Mouse (Mus musculus) gastrocnemius, postnatal 10 days (tissue): ENCODE measurements around the gene Adamtsl5. TPM values are rescaled to one million over a fixed set of nuclear protein-coding genes. Genes with fewer than 3 reads are reported as not detected.

Source experiments
- DNase-seq: peaks from one replicate; pipeline ENCODE4 v3.0.0; 2021; ENCODE audit warnings: mixed read lengths
- total RNA-seq, 2 experiments: library from RNA; stranded (reverse); gene quantifications; 2 replicates each; pipeline ENCODE4 v1.2.3; 2021

The Adamtsl5 gene
- total RNA-seq, 2 experiments from 2014 or later = 15.2 to 20.4 TPM

DNA sequence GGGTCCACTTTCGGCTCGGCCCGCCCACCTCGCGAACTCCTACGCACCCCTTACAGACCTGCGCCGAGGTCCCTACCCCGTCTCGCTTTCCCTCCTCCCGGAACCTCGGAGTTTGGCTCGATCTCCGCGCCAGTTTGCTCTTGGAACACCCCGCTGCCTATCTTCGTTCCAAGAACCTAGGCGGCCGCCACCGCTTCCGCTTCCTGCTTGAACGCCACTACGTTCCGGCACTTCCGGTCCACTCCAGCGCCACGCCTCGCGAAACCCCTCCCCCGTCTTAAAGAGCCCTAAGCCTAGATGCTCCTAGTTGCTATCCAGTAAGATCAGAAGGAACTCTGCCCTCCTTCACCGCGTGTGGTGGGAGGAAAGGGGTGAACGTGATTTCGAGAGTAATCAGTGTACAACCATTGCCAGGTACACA is 27.9 kb downstream of the Adamtsl5 start, which contains the start of gene 2310011J03Rik:
Gene 2310011J03Rik (minus strand): TSS at position 198 of the 421 bp plus-strand sequence.
- peak; percentile 90 for DNase-seq

DNA sequence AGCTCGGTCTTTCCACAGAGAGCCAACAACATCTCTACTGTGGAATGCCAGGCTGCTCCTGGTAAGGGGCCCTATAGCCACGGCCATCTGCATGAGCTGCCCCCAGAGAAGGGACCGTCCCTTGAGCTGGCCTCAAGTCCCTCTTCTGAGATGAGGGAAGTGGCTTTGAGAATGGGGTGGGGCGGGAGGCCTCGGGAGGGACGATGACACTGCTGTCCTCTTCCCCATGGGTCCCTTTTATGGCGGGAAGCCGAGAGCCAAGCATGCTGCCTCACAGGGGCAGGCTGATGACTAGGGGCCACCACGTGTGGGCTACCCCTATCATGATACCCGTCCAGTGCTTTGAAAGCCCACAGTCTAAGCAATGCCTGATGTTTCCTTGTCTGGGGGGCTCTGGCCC is 31.2 kb downstream of the Adamtsl5 start:
- no peak for DNase-seq

DNA sequence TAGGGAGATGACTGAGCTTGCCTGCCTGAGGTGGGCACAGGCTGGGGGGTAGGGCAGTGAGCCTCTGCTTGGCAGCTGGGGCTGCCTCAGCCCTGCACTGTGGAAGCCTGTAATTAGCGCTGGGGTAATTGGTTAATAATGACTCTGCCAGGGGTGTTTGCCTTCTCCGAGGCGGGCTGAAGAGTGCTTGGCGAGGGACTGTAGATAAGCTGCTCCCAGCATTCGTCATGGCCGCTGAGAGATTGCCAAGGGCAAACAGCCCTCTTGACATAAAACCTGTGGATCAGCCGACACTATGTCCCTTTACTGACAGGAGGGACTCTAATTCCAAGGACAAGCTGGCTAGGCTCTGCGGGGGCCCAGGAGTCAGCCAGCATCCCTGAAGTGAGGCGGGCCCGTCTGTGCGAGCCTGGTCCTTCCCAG is 31.8 kb downstream of the Adamtsl5 start:
- no peak for DNase-seq

DNA sequence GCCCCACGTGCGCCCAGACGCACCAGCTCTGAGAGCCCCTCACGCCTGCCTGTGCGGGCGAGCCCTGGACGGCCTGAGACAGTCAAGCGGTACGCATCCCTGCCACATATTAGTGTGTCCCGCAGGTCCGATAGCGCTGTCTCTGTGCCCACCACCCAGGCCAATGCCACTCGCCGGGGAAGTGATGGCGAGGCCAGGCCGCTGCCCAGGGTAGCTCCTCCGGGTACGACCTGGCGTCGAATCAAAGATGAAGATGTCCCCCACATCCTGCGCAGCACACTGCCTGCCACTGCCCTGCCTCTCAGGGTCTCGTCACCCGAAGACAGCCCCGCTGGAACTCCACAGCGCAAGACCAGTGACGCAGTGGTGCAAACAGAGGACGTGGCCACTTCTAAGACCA is 32.9 kb downstream of the Adamtsl5 start:
- DNase-seq = no peak

DNA sequence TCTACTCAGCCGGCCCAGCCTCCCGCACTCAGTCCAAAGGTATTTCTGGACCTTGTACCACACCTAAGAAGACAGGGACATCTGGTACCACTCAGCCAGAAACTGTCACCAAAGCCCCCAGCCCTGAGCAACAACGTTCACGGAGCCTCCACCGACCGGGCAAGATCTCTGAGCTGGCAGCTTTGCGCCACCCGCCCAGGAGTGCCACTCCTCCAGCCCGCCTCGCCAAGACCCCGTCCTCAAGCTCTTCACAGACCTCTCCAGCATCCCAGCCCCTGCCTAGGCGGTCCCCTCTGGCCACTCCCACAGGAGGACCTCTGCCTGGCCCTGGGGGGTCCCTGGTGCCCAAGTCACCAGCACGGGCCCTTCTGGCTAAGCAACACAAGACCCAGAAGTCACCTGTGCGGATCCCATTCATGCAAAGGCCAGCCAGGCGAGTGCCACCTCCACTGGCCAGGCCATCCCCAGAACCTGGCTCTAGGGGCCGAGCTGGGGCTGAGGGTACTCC is 33.7 kb downstream of the Adamtsl5 start:
- no peak for DNase-seq

DNA sequence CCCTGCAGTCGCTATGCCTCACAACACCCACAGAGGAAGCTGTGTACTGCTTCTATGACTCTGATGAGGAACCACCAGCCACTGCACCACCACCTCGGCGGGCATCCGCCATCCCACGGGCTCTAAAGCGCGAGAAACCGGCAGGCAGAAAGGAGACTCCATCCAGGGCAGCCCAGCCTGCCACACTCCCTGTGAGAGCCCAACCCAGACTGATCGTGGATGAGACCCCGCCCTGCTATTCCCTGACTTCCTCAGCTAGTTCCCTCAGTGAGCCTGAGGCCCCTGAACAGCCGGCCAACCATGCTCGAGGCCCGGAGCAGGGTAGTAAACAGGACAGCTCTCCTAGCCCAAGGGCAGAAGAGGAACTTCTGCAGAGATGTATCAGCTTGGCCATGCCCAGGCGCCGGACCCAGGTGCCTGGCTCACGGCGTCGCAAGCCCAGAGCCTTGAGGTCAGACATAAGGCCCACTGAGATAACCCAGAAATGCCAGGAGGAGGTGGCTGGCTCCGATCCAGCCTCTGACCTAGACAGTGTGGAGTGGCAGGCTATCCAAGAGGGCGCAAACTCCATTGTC is 34.5 kb downstream of the Adamtsl5 start:
- no peak for DNase-seq

DNA sequence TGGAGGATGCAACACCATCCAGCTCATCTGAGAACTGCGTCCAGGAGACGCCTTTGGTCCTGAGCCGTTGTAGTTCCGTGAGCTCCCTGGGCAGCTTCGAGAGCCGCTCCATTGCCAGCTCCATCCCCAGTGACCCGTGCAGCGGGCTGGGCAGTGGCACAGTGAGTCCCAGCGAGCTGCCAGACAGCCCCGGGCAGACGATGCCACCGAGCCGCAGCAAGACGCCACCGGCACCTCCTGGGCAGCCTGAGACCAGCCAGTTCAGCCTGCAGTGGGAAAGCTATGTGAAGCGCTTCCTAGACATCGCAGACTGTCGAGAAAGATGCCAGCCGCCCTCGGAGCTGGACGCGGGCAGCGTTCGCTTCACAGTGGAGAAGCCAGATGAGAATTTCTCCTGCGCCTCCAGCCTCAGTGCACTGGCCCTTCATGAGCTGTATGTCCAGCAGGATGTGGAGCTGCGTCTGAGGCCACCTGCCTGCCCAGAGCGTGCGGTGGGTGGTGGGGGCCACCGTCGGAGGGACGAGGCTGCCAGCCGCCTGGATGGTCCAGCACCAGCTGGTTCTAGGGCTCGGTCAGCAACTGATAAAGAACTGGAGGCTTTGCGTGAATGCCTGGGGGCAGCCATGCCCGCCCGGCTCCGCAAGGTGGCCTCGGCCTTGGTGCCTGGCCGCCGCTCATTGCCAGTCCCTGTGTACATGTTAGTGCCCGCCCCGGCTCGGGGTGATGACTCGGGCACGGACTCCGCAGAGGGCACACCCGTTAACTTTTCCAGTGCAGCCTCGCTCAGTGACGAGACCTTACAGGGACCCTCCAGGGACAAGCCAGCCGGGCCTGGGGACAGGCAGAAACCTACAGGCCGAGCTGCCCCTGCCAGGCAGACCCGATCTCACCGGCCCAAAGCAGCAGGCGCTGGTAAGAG is 35.4 kb downstream of the Adamtsl5 start:
- DNase-seq = no peak

DNA sequence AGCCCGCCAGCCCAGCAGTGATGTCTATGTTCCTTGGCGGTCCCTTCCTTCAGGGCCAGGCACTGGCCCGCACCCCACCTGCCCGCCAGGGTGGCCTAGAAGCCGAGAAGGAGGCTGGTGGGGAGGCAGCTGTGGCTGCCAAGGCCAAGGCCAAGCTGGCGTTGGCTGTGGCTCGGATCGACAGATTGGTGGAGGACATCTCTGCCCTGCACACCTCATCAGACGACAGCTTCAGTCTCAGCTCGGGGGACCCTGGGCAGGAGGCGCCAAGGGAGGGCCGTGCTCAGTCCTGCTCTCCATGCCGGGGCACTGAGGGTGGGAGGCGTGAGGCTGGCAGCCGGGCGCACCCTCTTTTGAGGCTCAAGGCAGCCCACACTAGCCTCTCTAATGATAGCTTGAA is 36.7 kb downstream of the Adamtsl5 start:
- DNase-seq = no peak

DNA sequence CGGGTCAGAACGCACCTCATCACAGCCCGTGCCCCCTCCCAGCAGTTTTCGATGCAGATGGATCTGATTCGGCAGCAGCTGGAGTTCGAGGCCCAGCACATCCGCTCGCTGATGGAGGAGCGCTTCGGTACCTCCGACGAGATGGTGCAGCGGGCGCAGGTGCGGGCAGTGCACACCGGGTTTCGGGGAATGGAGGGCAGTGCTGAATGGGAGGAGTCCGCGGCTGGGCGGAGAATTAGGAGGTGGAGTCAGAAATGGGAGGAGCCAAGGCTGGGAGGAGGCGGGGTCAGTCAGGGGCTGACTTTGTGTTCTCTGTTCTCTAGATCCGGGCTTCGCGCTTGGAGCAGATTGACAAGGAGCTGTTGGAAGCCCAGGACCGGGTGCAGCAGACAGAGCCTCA is 43.4 kb downstream of the Adamtsl5 start:
- no peak for DNase-seq

DNA sequence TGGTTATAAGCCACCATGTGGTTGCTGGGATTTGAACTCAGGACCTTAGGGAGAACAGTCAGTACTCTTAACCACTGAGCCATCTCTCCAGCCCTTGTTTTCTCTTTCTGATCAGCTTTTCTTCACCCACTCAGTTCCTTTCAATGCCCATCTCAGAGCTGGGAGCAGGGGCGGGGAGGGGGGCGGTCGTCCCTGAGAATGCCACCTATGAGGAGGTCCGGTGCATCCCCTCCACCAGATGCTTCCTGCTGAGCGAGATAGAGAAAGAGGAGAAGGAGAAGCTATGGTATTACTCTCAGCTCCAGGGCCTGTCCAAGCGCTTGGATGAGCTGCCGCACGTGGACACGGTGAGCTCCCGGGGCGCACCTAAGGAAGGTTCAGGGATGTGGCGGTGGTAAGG is 43.8 kb downstream of the Adamtsl5 start:
- no peak for DNase-seq

DNA sequence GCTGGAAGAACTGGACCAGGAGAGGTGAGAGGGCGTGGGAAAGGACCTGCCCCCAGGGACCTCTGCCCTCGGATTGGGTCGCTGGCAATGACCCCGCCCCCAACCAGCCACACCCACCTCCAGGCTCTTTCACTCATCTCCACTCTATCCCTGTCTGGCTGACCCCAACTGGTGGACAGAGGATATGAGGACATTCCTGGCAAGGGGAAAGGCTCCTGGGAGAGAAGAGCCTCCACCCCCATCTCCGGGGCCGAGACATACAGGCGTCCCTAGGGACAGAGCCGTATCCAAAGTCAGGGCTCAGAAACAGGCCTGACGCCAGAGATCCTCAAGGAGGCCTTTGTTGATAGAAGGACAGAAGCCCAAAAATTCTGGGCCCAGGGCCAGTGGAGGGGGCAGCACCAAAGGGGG is 45.7 kb downstream of the Adamtsl5 start:
- DNase-seq = peak; percentile 75

DNA sequence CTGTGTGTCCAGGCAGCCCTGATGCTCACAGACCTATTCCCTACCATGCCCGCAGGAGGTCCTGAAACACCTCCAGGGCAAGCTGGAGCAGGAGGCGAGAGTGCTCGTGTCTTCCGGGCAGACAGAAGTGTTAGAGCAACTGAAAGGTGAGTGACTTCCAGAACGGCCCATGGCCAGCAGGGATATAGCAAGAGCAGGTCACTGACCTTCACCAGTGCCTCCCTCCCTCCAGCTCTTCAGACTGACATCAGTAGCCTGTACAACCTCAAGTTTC is 46.2 kb downstream of the Adamtsl5 start:
- no peak for DNase-seq

DNA sequence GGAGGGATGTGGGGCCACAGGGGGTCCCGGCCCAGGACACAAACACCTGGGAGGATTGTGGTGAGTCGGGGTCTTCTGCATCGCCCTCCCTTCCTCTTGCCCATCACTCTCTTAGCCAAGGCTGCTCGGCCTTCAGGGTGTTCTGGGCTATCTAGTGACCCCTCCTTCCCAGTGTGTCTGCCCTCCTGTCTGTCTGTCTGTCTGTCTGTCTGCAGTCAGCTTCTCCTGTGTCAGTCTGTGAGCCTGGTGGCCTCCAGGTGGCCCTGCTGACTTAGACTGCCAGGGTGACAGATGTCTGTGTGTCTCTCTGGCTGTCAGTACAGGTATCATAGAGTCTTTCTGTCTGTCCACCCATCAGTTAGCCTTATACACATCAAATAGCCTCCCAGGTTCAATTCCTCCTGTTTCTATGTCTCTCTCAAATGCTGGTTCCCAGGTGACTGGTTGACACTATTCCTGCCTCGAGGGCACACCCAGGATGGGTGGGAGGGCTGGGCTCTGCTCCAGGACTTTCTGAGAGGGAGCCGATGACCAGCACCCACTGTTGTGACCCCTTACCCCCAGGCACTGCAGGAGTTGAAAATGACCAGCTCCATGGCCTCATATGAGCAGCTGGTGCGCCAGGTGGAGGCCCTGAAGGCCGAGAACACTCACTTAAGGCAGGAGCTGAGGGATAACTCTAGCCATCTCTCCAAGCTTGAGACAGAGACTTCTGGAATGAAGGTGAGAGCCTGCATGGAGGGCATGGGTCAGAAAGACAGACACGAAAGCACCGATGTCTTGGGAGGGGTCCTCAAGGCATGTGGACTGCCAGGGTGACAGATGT is 46.7 kb downstream of the Adamtsl5 start:
- no peak for DNase-seq

DNA sequence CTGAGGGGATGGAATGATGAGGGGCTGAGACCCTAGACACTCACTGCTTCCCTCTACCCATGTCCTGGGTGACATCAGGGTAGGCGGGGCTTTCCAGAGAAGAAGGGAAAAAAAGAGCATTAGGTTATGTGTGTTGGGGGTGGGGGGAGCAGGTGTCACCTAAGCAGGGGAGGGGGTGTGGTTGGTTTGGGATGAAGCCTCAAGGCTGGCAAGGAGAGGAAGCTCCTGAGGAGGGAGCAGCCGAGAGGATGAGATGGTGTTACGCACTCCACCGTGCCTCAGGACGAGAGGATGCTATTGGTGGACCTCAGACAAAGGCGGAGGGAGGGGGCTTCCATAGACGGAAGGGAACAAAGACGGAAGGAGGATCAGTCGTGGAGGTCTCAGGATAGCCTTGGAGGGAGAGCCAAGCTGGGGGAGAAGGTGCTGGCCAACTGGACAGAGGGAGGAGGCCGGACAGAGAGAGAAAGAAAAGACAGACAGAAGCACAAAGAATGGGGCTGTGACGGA is 47.5 kb downstream of the Adamtsl5 start:
- DNase-seq = no peak

DNA sequence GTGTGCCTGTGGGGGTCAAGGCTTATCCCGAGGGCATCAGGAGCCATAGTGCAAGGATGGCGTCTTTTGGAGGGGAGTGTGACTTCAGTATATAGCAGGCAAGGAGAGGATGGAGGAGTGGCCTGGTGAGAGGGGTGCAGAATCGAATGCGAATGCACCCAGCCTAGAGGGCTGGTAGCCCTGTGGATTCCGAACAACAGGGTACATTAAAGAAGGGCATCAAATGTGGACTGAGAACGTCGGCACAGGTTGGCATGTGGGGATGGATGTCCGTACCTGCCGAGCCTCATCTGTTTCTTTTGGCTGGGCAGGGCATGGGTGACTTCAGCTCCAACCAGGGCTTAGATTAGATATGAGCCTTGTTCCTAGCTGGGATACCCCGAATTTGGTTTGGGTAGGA is 48.4 kb downstream of the Adamtsl5 start:
- no peak for DNase-seq

DNA sequence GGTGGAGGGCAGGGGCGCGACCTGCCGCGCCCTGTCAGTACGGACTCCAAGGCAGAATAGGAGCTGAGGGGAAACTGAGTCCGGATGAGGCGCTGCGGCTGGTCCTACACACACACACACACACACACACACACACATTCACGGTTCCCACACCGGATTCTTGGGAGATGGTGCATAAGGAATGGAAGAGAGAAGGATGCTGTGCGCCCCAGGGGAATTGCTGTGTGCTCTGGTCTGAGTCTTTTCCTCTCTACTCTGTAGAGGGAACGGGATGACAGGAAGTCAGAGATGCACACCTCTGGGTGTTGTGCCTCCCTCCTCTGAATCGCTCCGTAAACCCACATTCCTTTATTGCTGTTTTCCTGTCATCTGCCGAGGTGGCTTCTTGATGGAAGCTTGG is 48.9 kb downstream of the Adamtsl5 start:
- DNase-seq = no peak

DNA sequence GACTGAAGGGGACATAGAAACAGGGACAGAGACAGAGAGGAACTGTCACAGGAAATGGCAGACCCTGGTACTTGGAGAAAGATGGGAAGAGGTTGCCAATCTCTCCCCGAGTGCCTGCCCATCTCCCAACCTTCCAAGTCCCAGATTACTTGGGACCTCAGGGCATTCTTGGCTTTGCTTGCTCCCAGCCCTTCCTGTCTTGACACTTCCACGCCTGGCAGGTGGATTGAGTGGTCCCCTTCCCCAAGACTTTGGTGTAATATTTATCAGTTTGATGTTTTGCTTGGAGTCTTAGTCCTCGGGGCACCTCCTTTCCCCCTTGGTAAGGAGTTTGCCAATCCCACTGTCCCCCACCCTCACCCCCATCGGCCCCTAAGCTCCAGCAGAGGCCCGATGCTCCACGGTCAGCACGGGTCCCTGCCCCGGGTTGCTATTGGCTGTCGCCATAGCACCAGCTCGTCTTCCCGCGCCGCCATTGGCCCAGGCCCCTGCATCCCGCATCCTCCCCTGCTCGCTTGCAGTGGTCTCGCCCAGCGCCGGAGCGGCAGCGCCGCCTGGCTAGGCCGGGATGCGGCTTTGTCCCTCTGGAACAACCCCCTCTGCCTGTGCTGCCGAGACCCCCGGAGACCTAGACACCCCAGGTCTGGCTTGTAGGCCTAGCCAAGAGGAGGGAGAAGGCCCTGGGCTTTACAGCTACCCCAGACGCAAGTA is 49.5 kb downstream of the Adamtsl5 start:
- DNase-seq = peak; percentile 54

DNA sequence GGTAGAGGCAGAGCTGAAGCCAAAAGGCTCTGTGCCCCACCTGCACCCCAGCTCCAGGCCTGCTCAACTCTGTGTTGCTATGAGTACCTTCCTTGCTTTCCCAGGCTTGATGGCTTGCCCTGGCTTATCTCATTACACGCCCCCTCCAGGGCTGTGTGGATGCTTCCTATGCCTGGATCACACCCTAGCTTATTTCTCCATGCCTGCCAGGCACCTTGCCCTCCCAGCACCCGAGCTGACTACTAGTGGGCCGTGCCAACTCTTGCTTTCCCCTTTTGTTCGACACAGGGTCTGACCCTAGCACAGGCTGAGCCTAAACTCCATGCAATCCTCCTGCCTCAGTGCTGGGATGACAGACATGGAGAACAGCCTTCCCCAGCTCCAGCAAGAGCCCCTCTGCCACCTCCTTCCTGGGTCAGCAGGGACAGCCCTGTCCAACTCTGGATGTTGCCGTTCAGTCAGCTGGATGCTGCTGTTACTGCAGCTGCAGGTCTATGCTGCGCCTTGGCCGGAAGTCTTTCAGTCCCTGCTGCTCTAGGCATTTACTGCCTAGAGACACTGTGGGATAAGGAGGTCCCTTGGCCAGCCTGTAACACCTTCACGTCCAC is 50.6 kb downstream of the Adamtsl5 start:
- no peak for DNase-seq

DNA sequence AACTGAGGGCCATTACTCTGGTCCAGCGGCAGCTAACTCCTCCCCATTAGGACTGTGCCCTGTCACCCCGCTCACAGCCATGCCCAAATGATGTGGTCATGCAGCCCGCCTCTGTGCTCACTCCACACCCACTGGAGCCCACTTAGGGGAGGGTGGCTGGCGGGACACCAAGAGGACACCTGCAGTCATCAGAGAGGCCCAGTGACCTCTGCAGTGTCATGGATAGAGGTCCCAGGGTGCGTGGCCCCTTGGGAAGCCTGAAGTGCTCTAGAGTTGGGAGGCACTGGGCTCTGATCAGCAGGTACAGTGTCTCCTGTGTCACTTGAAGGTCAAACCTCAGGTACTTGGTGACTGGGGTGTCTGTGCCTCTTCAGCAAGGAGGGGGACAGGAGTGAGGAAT is 51.4 kb downstream of the Adamtsl5 start:
- DNase-seq = no peak

DNA sequence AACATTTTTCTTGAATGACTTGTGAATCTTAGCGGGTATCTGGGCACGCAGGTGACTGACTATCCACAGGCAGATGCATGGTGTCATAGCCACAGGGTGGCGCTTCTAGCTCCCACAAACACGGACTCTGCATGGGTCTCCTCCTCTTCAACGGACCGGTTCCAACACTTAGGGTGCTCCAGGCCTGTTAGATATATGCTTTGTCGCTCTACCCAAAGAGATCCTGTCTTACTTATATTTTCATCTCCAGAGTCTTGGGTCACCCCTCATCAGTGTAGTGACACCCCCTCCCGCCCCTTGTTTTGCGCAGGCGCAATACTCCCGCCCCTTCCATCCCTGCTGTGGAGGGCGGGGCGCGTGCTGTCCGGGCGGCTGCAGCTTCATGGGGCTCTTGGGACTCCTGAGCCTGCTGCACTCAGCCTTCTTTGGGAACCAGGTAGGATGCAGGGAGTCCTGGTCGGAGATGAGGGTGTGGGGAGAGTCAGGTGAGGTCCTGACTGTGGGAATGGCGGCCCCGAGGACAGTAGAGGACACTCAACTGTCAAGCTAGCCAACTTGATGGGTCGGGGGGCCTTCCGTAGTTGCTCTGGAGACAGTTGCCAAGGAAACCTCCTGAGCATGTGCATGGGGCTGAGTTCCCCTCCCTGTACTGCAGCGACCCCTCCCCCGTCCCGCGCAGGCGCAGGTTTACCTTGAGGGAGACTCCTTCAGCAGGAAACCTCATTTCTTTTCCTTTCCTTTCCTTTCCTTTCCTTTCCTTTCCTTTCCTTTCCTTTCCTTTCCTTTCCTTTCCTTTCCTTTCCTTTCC is 52.4 kb downstream of the Adamtsl5 start, which contains the start of gene Apc2:
Gene Apc2 (plus strand): TSS at position 360 of the 808 bp plus-strand sequence.
- DNase-seq = peak; percentile 71
